Mouse (Mus musculus): ENCODE results near the gene Lmbr1l.

Gene Lmbr1l

DNA sequence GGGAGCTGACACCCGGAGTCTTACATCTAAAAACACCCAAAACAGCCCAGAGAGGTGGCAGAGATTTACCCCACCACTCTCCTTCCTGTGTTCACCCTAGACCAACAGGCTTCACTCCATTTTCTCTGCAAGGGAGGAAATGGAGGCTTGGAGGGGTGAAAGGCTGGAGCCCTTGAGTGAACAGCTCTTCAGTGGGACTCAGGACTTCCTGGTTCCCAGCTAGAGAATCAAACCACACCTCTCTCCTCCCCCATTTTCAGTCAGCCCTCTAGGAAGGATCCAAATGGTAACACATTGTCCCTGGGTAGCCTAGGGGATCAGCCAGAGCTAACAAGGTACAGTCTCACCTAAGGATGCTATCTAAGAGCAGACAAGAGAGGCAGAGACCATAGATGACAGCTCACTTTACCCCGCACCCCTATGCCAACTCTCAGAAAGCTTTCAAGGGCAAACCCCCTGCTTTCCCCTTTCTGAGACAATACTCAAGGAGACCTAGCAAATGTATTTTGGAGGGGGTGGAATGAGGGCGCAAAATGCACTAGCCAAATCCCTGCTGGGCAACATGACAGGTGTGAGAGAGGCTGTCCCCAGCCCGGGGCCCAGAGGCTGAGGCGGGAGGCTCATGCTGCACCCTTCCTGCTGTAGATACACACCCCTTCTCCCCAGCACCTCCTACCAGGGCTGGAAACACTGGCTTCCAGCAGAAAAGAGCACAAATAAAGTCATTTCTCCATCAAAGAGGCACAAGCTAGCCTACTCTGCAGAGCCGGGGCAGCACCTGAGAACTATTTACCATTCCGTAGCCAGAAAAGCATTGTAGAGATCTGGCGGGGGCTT is 48.5 kb downstream of the Lmbr1l start:
- DNase-seq (ENCODE audit: low read depth, low spot score), result peak; percentile 51

DNA sequence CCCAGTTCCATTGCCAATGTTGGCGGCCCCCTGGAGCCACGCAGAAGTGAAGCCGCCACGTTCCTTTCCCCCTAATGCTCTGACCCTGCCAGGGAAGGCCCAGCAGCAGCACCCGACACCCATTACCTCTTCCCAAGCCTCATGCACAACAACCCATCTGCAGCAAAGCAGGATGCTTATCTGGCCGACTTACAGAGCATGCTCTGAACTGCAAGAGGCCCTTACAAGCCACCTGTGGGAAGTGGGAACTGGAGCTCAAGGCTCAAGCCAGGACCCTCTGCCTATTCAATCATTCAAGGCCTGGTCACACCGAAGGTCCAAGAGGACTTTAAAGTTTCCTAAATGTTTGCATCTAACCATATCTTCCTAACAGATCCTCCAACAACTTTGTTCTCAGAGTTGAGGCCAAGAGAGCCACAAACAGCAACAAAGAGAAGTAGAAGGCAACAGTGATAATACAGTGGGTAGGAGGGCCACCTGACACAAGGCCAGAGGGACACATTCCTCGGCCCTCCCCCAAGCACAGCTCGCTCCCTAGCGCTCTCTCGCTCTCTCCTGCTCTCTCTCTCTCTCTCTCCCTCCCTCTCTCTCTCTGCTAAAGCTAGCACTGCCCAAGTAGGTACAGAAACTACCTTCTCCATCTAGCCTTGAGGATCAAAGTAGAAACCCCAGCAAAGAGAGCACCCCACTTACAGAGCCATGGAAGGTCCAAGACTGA is 49.5 kb downstream of the Lmbr1l start:
- DNase-seq (ENCODE audit: low read depth, low spot score), result no peak

DNA sequence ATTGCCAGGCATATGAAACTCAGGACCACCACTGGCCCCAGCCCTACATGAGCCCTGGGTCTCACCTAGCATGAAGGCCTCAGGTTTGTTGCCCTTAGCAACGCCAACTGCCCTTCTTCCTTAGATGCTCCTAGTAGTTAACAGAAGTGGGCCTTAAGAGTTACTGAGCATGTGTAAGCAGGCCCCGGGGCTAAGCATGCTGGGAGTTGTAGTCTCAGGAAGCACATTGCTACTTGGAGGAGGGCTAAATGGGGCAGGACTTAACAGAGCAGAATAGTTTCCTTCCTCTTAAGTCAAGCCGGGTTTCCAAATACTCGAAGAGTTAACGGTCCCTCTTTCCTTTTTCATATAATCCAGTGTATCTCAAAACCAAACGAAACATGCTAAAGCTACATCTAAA is 50.7 kb downstream of the Lmbr1l start:
- peak; percentile 80 for DNase-seq (ENCODE audit: low read depth, low spot score)

DNA sequence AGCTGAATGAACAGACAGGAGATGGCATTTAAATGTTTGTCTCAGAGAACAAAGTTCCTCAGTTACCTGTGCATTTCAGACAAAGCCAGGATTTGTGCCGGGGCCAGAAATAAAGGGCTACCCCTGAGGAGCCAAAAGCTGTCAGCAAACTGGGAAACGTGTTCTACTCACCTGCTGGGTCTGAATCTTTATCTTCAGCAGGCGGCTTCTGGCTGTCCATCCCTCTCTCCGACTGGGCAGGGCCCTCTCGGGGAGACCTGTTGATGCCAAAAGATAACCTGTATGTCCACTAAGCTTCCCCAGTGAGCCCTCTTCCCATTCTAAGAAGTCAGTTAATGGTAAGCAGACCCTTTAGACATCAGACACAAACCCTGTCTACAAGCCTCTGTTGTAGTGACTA is 51.5 kb downstream of the Lmbr1l start:
- DNase-seq (ENCODE audit: low read depth, low spot score), result no peak

DNA sequence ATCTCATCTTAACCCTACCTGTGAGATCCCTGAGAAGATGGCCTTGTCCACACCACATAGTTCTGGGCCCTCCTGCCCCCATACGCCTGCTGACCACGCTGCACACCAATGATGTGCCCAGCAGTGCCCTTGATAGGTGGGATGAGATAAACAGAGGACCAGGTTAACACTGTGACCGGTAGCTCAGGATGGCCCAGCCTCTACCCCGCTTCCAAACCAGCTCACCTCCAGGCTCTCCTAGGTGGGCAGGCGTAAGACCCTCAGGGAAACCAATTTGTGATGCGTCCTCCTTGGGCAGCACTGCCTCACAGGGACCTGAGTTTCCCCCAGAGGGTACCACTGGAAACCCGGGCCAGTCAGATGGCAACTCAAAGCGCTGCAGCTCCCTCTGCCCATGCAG is 52.3 kb downstream of the Lmbr1l start:
- DNase-seq (ENCODE audit: low read depth, low spot score), result no peak

DNA sequence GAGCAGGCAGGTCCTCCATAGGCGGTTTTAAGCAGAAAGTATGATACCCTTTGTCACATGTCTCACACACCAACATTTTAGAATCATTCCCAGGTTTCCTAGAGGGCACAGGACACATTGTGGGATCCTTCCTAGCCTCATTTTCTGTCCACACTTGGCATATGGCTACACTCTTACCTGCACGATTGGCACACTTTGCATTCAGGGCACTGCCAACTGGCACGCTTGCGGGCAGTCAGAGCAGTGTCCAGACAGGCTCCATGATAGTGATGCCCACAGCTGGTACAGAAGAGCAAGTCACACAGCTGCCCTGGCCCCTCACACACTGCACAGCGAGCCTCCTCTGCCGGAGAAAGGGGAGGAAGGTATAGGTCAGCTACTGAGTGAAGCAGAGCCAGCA is 53.1 kb downstream of the Lmbr1l start:
- no peak for DNase-seq (ENCODE audit: low read depth, low spot score)

DNA sequence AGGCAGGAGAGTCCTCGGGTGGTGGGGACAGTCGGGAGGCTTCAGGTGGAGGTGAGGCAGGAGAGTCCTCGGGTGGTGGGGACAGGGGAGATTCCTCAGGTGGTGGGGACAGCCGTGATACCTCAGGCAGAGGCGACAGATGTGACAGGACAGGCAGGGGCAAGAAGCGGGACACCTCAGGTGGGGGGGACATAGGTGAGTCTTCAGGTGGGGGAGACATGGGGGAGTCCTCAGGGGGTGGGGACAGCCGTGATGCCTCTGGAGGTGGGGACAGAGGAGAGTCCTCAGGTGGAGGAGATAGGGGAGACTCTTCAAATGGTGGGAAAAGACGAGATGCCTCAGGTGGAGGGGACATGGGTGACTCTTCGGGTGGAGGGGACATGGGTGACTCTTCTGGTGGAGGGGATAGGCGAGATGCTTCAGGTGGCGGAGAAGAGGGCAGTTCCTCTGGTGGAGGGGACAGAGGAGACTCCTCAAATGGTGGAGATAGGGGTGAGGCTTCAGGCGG is 54.5 kb downstream of the Lmbr1l start:
- no peak for DNase-seq (ENCODE audit: low read depth, low spot score)

DNA sequence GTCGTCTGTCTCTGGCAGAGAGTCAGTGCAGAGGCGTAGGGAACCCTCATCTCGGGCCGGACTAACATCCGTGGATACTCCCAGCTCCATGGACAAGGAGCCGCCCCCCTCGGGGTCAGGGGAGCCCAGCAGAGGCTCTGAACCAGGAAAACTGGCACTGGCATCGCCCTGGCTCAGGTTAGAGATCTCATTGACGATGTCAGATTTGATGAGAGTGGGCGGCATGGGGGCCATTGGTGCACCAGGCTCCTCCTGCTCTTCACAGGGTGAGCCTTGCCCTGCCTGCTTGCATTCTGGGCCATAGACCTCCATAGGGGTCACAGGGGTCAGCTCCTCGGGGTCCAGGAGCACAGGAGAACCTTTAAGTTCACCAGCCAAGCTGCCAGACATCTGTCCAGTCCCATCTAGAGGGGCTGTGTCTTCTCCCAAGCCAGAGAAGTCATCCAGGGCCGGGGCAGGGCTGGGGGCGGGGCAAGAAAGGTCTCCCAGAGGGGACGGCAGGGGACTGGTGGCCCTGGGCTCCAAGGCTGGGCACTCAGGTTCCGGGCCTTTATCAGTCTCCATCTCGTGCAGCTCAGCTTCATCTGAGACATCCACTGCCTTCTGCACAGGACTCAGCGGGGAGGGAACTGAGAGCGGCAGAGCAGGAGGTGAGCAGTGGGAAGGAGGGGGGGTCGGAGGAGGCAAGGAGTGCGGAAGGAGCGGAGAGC is 56.2 kb downstream of the Lmbr1l start:
- no peak for DNase-seq (ENCODE audit: low read depth, low spot score)

DNA sequence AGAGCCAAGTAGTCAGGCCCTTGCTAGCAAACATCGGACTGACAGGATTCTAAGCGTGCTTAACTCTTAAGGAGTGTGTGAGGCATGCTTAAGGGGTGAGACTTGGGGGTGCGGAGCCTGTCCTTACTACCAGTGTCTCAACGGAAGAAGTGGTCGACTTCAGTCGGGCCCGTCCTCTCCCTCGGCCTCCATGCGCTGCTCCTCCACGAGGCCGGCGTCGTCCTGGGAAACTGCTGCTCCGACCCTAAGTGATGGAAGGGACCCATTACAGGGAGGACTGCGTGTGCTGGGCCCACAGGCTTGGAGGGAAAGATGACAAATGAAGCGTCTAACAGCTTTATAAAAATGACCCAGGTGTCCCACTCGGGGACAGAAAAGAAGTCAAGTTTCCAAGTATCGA is 57.1 kb downstream of the Lmbr1l start:
- DNase-seq (ENCODE audit: low read depth, low spot score), result no peak

DNA sequence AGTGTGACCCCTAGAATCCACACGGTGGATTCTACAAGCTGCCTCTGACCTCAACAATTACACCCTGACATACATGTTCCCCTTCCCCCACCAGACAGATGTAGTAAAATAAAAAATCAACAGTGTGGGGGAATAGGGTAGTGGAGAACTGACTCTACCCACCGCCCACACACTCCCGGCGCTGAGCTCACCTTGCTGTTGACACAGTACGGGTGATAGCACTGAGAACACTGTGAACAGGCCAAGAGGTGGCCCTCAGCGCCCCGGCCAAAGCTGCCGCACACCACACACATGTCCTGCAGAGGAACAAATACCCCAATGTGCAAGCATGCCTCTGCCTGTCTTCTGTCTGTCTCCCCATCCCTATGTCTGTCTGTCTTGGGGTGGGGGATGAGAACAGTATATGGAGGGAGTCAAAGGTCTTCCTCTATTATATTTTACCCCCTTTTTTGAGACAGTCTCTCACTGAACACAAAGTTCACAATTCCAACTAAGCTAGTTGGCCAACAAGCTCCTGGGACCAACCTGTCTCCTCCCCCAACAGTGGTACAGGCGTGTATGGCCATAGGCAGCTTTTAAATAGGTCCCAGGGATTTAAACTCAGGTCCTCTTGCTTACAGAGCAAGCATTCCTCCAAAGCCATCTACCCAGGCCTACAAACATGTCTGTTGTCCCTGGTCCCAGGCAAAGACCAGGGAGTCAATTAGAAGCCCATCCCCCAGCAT is 58.5 kb downstream of the Lmbr1l start:
- no peak for DNase-seq (ENCODE audit: low read depth, low spot score)

DNA sequence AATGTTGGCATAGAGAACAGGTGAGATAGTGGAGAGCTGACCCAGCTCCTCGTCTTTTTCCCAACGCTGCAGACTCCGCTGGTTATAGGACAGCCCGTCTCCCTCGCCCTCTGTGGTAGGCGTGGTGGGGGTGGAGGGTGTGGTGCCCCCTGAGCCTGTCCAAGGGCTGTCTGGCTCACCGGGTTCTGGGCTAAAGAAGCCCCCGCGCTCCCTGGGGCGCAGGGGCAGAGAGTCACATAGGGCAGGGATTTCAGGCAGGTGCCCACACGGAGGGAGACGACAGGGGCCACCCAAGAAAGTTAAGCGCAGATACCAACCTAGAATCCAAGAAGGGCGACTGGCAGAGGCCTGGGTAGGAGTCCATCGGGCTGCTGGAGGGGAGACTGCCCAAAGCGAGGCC is 63.8 kb downstream of the Lmbr1l start:
- no peak for DNase-seq (ENCODE audit: low read depth, low spot score)
